Mouse (Mus musculus): ENCODE data around the gene Iqsec1.

Iqsec1 gene

DNA sequence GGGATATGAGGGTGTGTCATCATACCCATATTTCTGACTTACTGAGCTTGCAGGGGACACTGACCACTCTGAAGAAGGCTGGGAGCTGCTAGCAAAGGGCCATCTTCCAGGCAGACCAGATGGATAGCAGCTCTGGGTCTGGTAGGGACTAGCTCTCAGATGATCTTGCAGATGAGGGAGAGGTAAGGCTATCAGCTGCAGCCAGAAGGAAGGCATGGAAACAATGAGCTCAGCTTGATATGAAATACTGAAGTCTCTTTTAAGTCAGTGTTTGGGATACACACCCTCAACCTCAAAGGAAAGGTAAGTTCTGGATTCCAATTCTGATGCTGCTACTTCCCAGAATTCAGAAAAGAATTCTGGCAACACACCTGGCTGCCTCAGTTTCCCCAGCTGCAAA is 239.5 kb downstream of the Iqsec1 start:
- no peak for DNase-seq

DNA sequence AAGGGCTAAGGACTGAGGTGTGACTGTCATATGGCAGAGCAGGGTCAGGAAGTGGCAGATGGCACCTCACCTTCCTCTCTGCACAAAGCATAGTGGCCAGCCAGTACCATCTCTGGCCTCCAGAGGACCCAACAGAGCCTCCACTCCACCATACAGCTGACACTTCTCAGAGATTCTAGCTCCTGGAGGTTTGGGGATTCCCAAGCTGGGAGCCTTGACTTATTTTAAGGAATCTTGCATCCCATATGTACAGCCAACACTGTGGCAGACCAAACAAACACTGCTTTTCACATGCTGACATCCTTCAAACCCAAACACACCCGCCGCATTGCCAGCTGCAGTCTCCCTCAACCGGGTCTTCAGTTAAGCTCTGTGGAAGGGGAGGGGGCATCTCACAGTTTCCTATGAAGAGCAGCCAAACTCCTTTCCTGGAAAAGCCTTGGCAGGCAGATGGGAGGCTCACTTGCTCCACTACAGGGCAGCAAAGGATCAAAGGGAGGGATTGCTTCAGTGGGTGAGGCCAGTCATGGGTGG is 242.1 kb downstream of the Iqsec1 start:
- DNase-seq: no peak

DNA sequence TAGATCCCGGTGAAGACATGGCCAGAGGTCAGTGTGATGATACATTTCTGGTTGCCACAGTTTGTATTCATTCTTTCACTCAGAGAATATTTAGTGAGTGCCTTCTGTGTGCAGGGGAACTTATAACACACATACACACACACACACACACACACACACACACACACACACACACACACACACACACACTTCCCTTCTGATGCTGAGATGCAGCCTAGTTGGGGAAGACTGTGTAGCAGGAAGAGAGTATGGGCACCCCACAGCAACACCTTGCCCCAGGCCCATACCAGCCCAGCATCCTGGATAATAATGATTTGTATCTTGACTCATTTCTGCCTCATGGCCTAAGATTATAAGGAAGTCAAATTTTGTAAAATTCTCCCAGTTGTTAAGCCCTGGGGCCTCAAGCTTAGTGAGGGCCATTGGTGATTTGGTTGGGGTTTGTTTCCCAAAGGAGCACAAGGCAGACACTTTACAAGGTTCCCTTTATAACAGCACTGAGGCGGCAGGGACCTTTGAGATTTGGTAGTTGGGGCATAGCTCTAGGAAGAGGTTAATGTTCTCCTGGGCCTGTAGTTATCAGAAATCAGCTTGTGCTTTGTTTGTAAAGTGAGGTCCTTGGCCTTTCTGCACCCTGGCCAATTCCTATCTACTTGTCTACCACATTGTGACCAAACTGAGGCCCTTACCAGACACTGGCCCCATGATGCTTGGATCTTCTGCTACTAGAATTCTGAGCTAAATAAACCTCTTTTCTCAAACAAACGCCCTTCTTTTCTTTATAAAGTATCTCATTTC is 242.9 kb downstream of the Iqsec1 start:
- DNase-seq: no peak

DNA sequence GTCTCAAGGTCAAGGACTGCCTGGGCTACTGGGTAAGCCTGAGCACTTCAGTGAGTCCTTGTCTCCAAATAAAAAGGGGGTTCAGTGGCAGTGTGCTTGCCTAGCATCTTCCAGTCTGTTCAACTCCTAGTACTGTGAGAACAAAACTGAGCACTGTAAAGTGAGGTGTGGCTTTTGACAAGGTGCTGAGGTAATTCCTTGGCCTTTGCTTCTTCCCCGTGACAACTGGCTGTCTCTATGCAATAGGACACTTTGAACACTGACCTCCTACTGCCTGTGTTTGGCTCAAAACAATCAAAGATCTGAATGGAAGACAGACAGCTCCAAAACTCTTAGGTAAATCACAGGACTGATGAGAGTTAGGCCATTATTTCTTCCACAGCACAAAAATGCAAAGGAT is 246.0 kb downstream of the Iqsec1 start:
- DNase-seq: no peak

DNA sequence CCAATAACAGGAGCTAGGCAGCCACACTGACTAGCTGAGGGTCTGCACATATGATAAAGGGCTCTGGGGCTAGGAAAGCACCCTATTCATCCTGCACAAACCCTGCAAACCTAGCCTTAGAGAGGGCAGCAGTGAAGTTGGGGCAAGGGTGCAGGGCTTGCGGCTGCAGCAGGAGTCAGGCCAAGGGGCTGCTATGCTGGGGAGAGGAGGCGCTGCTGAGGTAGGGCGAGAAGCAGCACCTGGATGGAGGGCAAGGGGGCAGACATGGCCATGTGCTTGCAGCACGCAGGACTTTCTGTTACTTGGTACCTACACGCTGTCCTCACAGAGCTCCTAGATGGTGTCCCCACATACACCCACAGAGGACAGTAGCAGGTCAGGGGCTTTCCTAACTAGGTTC is 246.8 kb downstream of the Iqsec1 start:
- peak in 1 of 2 experiments; percentile 46 for DNase-seq

DNA sequence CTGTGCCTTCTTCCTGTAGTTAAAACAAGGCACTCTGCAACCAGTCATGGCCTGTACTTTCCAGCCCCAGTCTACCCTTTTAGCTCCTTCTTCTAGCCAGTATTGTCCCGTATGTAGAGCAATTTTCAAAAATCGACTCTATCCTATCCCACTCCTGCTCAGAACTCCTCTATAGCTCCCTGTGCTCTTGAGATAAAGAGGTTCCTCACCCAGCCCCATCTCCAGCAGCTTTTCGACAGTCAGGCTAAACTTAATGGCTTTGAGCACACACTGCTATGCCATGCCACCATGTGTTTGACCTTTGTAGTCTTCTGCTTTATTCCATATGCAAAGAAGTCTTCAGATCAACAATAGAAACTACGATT is 247.4 kb downstream of the Iqsec1 start:
- no peak for DNase-seq

DNA sequence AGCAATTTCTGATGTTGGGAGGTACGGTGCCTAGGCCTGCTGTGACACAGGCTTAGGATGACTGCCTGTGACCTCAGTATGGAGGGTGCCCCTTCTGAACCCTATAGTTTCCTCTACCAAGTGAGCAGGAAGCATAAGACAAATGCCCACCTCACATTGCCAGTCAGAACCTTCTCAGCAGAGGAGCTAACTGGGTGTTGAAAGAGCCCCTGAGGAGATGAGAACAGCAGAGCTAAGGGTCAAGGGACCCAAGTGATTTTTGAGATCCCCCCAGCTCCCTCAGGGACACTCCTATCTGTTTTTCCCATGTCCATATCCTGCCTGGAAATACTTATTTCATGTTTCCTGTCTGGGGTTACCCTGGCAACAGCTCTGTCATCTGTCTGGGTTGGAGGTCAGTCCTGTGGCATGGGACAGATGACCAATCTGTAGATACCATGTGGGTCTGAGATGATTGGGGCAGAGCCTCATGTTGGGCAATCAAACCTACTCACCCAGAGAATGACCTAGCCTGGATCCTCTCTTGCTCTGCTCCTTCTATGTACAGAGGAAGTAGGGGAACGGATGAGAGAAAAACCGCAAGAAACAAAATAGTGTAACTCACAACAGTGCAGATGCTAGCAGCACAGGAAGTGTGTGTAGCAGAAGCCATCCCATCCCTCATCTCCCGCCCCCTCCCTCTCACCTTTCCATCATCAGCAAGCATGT is 248.0 kb downstream of the Iqsec1 start:
- DNase-seq: peak; percentile 30 to 66

DNA sequence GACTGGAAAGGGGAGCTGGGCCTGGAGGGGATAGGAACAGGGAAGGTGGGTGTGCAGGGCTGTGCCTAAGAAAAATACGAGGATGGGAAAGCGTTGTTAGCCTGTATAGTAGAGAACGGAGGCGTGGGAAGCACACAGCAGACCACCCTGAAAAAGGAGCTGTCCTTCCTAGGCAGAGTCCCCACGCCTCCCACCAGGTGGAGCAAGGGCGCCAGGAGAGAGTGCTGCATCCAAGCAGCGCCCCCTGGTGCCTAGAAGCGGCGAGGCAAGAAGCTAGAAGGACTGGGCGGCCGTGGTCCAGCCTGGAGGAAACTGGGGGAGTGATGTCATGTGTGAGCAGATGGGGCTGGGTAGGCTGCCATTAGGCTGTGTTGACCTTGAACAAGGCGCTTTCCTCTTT is 251.1 kb downstream of the Iqsec1 start:
- DNase-seq: peak; percentile 80 to 82

DNA sequence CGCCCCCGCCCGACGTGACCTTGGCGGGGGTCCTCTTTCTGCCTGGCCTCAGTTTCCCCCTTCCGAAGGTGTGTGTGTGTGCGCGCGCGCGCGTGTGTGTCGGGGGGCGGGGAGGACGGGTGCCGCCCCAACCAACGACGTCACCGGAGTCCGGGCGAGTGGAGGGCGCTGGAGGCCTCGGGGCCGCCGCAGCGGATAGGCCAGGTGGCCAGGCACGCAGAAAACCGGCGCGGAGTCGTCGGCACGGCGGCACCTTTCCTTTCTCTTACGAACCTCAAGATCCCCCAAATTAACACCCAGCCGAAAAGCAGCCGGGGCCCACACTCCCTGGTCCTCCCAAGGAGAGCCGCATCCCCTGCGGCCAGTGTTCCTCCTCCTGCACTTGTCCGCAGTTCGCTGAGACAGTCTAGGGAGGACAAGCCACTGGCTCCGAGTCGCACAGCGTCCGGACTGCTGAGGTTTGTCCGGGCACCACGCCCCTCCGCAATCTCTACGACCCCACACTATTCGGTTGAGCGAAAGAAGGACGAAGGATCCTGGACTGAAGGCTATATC is 251.7 kb downstream of the Iqsec1 start:
- DNase-seq: peak; percentile 44 to 48

DNA sequence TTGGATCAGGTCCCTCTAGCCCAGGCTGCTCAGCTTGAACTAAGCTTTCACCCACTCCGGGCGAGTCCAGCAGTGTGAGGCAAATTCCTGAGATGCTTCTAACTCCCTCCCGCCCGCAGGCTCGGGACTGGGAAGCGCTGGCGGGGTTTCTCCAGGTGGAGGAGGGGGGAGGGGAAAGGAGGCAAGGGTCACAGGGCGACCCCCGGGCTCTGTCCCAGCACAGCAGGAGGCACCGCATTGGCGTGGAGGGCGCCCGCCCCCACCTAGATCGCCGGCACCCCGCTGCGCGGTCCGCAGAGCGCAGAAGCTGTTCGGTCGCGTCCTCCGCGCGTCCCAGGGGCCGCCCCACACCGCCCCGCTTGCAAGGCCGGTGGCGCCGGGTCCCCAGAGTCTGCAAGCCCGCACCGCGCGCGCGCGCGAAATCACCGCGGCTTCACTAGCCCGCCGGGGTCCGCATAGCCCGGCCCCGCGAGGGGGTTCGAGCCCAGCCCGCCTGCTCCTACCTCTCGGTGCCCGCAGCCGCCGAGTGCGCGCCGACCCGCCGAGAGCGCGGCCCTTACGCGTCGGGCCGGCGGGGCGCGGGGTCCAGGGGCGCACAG is 252.3 kb downstream of the Iqsec1 start:
- peak; percentile 40 to 42 for DNase-seq

DNA sequence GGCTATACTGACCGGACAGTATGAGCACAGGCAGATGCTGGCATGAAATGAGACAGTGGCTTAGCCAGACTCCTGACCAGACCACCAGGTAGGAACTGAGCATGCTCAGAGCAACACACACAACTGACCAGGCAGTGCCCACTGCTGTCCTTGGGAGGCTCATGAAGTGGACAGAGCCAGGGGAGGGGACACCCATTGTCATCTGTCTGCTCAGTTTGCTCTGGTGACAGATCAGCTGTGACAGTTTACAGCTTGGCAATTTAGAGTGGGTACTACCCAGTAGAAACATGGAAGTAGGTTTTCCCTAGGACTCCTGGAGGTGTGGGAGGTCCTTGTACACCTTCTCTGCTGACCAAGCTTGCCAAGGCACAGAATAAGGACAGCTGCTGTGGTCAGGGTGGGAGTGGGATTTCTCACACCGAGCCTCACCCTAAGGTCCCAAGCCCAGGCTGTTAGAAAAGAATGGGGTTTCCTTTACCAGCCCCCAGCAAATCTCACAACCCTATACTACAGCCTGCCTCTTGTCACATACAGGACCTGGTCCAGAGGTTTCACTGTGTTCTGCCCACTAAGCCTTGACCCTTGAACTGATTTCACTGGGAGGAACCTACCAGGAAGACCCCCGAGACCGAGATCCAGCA is 253.0 kb downstream of the Iqsec1 start:
- no peak for DNase-seq

DNA sequence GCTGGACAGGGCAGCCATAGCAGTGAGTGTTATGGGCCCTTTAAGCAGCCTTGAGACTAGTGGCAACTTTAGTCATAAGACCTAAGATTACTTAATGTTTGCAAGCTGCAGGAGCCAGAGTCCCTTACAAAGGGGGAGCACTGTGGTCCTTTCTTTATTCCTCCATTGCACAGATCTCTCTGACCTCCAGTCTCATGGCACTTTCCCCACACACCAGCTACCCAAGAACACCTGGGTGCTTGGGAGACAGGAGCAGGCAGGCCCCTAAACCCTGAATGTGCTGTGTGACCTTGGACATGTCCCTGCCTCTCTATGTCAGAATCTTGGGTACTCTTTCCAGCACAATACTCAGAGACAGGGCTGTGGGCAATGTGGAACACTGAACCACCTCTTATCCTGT is 253.7 kb downstream of the Iqsec1 start:
- no peak for DNase-seq

DNA sequence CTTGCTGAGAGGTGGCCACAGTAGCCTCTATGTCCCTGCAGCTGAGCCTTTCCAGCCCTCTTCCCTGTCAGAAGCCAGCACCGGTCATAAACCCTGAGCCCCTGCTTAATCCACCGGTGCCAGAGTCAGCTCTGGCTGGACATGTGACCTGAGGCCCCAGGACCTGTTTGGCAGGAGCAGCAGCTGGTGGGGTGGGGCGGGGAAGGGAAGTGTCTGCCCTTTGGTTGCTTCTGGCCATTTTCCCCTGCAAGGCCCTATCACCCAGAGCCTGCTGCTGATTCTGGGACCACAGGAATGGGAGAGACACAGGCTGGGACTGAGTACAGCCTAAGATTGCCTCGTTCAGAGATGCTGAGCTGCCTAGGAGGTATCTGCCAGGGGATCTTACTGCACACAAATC is 257.2 kb downstream of the Iqsec1 start:
- no peak for DNase-seq

DNA sequence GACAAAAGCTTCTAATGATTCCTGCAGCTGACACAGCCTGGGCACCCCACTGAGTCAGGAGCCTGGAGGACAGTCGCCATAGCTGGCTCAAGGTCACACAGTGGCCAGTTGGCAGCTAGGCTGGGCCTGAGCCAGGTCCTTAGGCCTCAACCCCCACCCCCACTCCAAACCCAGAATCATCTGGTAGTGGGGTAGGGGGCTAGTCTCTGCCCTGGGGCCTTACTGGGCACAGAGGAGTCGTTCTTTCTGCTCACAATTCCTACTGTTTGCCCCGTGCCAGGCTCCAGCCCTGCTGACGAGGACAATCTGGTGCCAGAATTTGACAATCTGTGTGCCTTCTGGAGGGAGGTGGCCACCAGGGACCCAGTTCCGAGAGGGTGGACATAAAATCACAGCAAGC is 258.7 kb downstream of the Iqsec1 start:
- no peak for DNase-seq

DNA sequence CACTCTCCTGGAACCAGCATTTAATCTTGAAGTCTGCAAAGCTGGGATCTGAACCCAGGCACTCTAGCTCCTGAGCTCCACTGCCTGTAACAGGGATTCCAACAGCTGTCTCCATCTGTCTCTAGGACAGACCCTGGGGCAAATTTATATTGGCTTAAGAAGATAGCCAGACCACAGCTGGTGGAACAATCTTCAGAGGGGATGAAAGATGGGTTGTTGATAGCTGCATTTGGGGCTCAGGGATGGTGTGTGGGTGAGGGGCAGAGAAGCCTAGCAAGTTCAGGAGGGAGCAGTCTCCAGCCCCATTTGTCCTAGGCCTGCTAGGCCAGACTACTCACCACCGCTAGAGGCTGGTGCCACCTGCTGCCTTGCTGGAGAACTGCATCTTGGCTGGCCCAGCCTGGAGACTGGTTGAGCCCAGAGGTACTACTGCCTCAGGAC is 260.0 kb downstream of the Iqsec1 start:
- peak; percentile 58 to 59 for DNase-seq

DNA sequence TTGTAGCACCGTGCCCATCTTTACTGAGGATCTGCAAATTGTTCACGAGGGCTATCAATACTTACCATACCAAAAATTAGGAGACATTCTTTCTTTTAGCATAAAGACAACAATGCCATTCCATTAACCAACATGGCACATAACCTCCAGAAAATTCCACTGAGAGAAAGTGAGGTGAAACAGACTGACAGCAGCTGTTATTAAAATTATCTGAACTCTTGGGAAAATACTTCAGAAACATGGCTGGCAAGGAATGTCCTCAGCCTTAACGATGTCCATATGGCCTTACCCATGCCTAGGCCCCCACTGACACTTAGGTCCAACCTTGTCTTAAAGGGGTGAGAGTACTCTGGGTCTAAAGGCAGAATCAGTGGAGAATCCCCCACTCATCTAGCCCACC is 260.7 kb downstream of the Iqsec1 start:
- DNase-seq: no peak

DNA sequence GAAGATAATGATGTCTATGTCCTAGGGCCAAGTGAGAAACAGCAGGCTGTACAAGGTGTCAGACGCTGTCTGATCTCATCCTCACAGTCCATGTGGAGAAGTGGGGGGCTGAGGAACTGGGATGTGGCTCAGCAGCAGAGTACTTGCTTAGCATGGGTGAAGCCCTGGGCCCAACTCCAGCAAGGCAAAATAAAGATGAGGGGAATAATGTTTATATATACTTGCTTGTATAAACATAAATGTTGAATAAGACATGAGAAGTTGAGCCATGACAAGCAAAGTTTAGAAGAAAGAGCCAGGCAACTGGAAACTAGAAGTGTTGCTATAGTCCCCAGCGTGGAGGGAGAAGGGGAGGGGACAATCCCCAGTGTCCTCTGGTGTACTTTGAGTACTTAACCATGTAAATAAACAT is 261.8 kb downstream of the Iqsec1 start:
- no peak for DNase-seq

DNA sequence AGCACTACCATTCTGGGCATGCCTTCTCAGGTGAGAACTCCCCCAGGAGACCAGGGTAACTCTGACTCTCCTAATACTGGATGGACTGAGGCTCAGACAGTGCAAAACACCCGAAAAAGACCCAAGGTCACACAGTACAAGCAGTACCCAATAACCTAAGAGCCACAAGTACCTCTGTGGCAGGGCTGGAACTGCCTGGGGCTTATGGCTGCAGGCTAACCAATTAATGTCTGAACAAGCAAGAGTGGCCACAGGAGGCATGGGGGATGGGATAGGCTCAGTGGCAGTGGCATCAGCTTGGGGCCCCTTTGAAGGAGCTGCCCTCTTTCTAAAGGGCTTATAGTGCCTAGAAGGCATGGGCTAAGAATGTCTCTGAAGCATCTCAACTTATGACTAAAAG is 263.0 kb downstream of the Iqsec1 start:
- no peak for DNase-seq

DNA sequence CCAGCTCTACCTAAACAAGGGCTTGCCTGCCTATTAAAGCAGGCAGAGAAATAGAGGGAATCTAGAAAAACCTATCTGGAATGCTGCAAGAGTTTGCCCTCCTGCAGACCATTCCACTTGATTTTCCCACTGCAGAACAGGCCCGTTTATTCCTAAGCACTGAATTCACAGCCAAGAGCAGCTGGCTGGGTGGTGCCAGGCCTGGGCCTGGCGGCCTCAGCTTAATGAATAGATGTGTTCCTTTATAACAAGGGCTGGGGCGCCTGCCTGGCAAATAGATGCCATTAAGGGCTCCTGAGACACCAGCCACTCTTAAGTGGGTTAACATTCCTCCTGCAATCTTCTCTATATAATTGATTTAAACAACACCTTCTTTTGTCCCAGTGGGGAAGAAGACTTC is 265.5 kb downstream of the Iqsec1 start:
- DNase-seq: no peak

DNA sequence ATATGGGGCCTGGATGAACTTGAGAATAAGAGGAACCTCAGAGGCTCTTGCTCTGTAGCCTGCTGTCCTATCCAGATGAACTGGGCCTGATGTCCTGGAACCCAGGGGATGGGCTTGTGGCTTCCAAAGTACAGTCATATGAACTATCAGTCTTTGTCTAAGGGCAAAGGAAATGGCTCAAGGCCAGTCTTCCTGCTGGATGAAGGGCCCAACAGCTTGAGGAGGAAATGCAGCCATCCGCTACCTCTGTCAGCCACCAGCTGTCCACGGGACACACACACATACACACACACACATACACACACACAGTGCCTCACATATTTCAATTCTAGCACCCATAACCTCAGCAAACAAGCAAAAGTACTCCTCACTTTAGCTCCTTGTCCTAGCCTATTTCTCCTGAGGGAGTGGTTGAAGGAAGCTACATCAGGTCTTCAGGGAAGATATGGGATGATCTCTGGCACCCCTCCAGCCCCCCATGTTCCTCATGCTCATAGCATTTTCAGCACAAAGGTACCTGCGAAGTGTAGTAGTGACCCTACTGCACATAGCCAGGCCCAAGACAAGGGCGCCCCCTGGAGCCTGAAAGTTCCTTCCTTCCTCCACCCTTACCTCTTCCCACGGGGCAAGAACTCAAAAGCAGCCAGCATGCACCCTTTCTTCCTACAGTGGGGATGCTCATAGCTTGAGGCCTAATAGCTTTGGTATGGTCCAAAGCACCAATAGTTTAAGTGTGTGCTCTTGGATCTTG is 267.3 kb downstream of the Iqsec1 start:
- DNase-seq: peak in 1 of 2 experiments; percentile 44

DNA sequence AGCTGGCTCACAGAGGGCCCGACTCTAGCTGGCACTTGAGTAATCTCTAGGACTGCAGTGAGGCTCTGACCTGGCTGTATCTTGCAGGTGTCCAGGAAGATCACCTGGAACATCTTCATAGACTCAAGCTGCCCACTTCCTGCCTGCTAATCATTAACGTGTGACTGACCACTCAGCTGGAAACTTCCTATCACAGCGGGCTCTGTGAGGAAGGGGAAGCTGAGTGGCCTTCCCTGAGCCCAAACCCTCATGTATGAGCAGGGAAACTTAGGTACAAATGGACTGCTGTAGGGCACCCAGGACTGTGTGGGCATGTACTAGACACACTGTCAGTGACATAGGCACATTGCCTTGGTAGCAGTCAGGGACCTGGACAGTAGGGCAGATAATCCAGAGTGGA is 268.3 kb downstream of the Iqsec1 start:
- no peak for DNase-seq

DNA sequence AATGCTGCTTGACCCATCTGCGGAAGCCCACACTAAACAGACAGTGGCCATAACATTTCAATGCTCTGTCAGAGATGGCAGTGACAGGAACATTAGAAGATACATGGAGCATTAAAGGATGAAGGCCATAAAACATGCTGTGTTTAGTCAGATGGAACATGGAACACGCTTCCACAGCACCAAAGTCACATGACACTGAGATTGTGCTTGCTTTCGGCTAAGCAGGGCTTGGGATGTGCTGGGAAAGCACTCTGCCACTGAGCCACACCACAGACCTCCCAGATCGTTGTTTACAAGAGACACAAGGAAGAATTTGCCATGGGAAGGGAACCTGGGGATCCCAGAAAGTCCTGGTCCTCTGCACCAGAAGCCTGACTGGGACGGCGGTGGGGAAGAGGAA is 269.1 kb downstream of the Iqsec1 start:
- no peak for DNase-seq
